ENCODE assay signal across 9 mouse cellular contexts in the genomic region with DNA sequence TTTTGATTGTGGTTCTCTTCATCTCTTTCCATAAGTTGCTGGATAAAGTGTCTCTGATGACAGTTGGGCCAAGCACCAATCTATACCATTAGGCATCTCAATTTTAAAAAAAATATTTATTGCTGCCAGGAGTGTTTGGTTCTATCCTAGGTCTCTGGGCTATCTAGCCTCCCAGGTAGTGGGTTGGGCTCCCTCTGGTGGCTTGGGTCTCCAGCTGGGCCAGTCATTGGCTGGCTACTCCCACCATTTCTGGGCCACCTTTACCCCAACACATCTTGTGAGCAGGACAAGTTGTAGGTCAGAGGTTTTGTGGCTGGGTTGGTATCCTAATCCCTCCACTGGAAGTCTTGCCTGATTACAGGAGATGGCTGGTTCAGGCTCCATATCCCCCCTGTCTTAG. TPM values are rescaled to one million over a fixed set of nuclear protein-coding genes. Genes with fewer than 3 reads are reported as not detected.
DNase-seq lines count a peak whose midpoint lies in the region; ATAC-seq and TF ChIP-seq lines count a peak whose summit lies in the region.
"Had no signal": no experiment of that assay in that cellular context is flagged by ENCODE, and none has a peak within 500 bp of the region (broad histone marks: within the 10 kb centered on the region; RNA-seq: fewer than 3 reads in every experiment).

No protein-coding gene starts in this region.

- H3K4me3 ChIP-seq in spleen, adult 2 months (ENCODE audit: extremely low read depth, insufficient read depth, insufficient read length) = no peak overlapping the region
- no peak overlapping the region for H3K4me3 ChIP-seq in limb, embryonic 14.5 days (replicated peaks; ENCODE audit: low read length)
- H3K4me3 ChIP-seq in stomach, postnatal 0 days (ENCODE audit: low read depth, low read length) = no peak overlapping the region
- H3K4me3 ChIP-seq in hindbrain, embryonic 16.5 days (ENCODE audit: low read length) = no peak overlapping the region

- H3K36me3 ChIP-seq in spleen, adult 2 months (ENCODE audit: control insufficient read depth, insufficient read depth, low read length) = no peaks in the 10 kb centered on the region
- no peaks in the 10 kb centered on the region for H3K36me3 ChIP-seq in limb, embryonic 14.5 days (ENCODE audit: control insufficient read depth, insufficient read depth, low read length)
- no peaks in the 10 kb centered on the region for H3K36me3 ChIP-seq in stomach, postnatal 0 days (ENCODE audit: control insufficient read depth, insufficient read depth, low read length)
- no peaks in the 10 kb centered on the region for H3K36me3 ChIP-seq in hindbrain, embryonic 16.5 days (ENCODE audit: control insufficient read depth, insufficient read depth, low read length)

- H3K9ac ChIP-seq in limb, embryonic 14.5 days (ENCODE audit: low read depth, low read length, severe bottlenecking) = no peak overlapping the region
- H3K9ac ChIP-seq in stomach, postnatal 0 days (ENCODE audit: low read length) = no peak overlapping the region
- no peak overlapping the region for H3K9ac ChIP-seq in hindbrain, embryonic 16.5 days (ENCODE audit: low read depth, low read length)

- peak; percentile 19; the same call in 1 of the 2 replicates for TF ChIP-seq CTCF in spleen, adult 2 months (IDR thresholded peaks at IDR 0.05; ENCODE audit: extremely low read depth, insufficient read depth, insufficient read length, insufficient replicate concordance)
- peak; percentile 51 for TF ChIP-seq CTCF in stomach, postnatal 0 days (IDR thresholded peaks at IDR 0.05; ENCODE audit: low read depth)

- peak; percentile 68 for DNase-seq in CD4-positive, CD25-positive, alpha-beta regulatory T cell, adult 2 months (ENCODE audit: low read depth, low spot score)
- DNase-seq in spleen, adult 2 months (ENCODE audit: low read depth in 1 of 2, low spot score in 2 of 2) = peak in 1 of 2 experiments; percentile 51
- DNase-seq in spleen, postnatal 14 days (ENCODE audit: low spot score in 2 of 2) = no peak
- DNase-seq in limb, embryonic 14.5 days (ENCODE audit: low spot score) = no peak
- no peak for DNase-seq in stomach, postnatal 0 days (ENCODE audit: low spot score)
- no peak for DNase-seq in layer of hippocampus, postnatal 36 days

- peak overlapping the region; percentile 83; the same call in 1 of the 2 replicates for H3K4me2 ChIP-seq in limb, embryonic 14.5 days (replicated peaks; ENCODE audit: low read depth, low read length, severe bottlenecking)
- peak overlapping the region; percentile 78; the same call in 1 of the 2 replicates for H3K4me2 ChIP-seq in stomach, postnatal 0 days (replicated peaks; ENCODE audit: low read depth)
- no peak overlapping the region for H3K4me2 ChIP-seq in hindbrain, embryonic 16.5 days (ENCODE audit: low read length)

- H3K27ac ChIP-seq in spleen, adult 2 months (ENCODE audit: insufficient read depth, low read length) = no peak overlapping the region
- H3K27ac ChIP-seq in limb, embryonic 14.5 days (replicated peaks; ENCODE audit: low read depth, low read length) = no peak overlapping the region
- H3K27ac ChIP-seq in stomach, postnatal 0 days (replicated peaks) = no peak overlapping the region
- H3K27ac ChIP-seq in hindbrain, embryonic 16.5 days (ENCODE audit: low read depth, low read length) = no peak overlapping the region
- H3K27ac ChIP-seq: macrophage had no signal

- ATAC-seq in CD4-positive, CD25-positive, alpha-beta regulatory T cell, adult 4 months = no peak
- no peak for ATAC-seq in limb, embryonic 14.5 days (ENCODE audit: low FRiP score, low read depth)
- ATAC-seq in stomach, postnatal 0 days (ENCODE audit: low FRiP score, low TSS enrichment) = no peak
- ATAC-seq in hindbrain, embryonic 16.5 days = no peak

- TF ChIP-seq POLR2A in spleen, adult 2 months (IDR thresholded peaks at IDR 0.05; ENCODE audit: low read depth, low read length) = no peak
- TF ChIP-seq POLR2A in limb, embryonic 14.5 days (IDR thresholded peaks at IDR 0.05; ENCODE audit: borderline replicate concordance, extremely low read depth, insufficient read depth, insufficient read length) = no peak

- H3K9me3 ChIP-seq in limb, embryonic 14.5 days (ENCODE audit: control insufficient read depth, low read length) = no peaks in the 10 kb centered on the region
- H3K9me3 ChIP-seq in stomach, postnatal 0 days (ENCODE audit: control insufficient read depth, low read length) = no peaks in the 10 kb centered on the region
- no peaks in the 10 kb centered on the region for H3K9me3 ChIP-seq in hindbrain, embryonic 16.5 days (ENCODE audit: control insufficient read depth, low read length)

- peaks cover 8% of the 10 kb centered on the region; the same call in 1 of the 2 replicates for H3K4me1 ChIP-seq in spleen, adult 2 months (ENCODE audit: control insufficient read depth, insufficient read depth, insufficient read length)
- peaks cover 5% of the 10 kb centered on the region; the same call in 1 of the 2 replicates for H3K4me1 ChIP-seq in limb, embryonic 14.5 days (ENCODE audit: control insufficient read depth, insufficient read depth, low read length)
- peaks cover 6% of the 10 kb centered on the region; the same call in 1 of the 2 replicates for H3K4me1 ChIP-seq in stomach, postnatal 0 days (replicated peaks; ENCODE audit: control insufficient read depth, insufficient read depth)
- peaks cover 14% of the 10 kb centered on the region for H3K4me1 ChIP-seq in hindbrain, embryonic 16.5 days (ENCODE audit: control insufficient read depth, insufficient read depth, low read depth, low read length)

- no peak for TF ChIP-seq EP300 in stomach, postnatal 0 days (optimal IDR thresholded peaks at IDR 0.05)

- no peaks in the 10 kb centered on the region for H3K27me3 ChIP-seq in spleen, adult 2 months (ENCODE audit: control insufficient read depth, insufficient read depth, low read length)
- no peaks in the 10 kb centered on the region for H3K27me3 ChIP-seq in limb, embryonic 14.5 days (ENCODE audit: control insufficient read depth, insufficient read depth, low read length)
- no peaks in the 10 kb centered on the region for H3K27me3 ChIP-seq in stomach, postnatal 0 days (ENCODE audit: control insufficient read depth, insufficient read depth, low read length)
- no peaks in the 10 kb centered on the region for H3K27me3 ChIP-seq in hindbrain, embryonic 16.5 days (replicated peaks; ENCODE audit: control insufficient read depth, insufficient read depth, low read length)

RNA-seq across cellular contexts. Expression of gene Isoc2a, which starts 1.2 kb away (rescaled TPM):
- under 1 TPM; 0.35 to 0.47 TPM for polyA plus RNA-seq in CD4-positive, CD25-positive, alpha-beta regulatory T cell, adult 4 months (2017; shearing (Covaris generic))
- 14.5 and 15.3 TPM in 2 replicates for polyA plus RNA-seq in spleen, adult 2 months (2012; rRNA removed)
- polyA plus RNA-seq in limb, embryonic 14.5 days (2012; rRNA removed) = 13.6 and 16.7 TPM in 2 replicates
- polyA plus RNA-seq in limb, embryonic 14.5 days (2014; fragmentation: Nextera tagmentation; extraction: Ambion mirVana) = 1.1 and 1.3 TPM in 2 replicates
- 0.56 and 0.67 TPM in 2 replicates for polyA plus RNA-seq in stomach, postnatal 0 days (2015; fragmentation: Nextera tagmentation; extraction: Ambion mirVana)
- 0.89 and 0.93 TPM in 2 replicates for polyA plus RNA-seq in hindbrain, embryonic 16.5 days (2015; fragmentation: Nextera tagmentation; extraction: Ambion mirVana)
- 10 to 100 TPM; 11.4 to 13.6 TPM for total RNA-seq in layer of hippocampus, postnatal 36 days (2021)

RNA-seq across cellular contexts. Expression of gene Isoc2b, which starts 8.1 kb away (rescaled TPM):
- polyA plus RNA-seq in CD4-positive, CD25-positive, alpha-beta regulatory T cell, adult 4 months (2017; shearing (Covaris generic)) = 10 to 100 TPM; 29.1 to 47.3 TPM
- 7.2 and 12.1 TPM in 2 replicates for polyA plus RNA-seq in spleen, adult 2 months (2012; rRNA removed)
- polyA plus RNA-seq in limb, embryonic 14.5 days (2012; rRNA removed) = 7.4 and 11.0 TPM in 2 replicates
- 9.7 and 9.9 TPM in 2 replicates for polyA plus RNA-seq in limb, embryonic 14.5 days (2014; fragmentation: Nextera tagmentation; extraction: Ambion mirVana)
- 17.5 and 21.7 TPM in 2 replicates for polyA plus RNA-seq in stomach, postnatal 0 days (2015; fragmentation: Nextera tagmentation; extraction: Ambion mirVana)
- 4.2 and 4.6 TPM in 2 replicates for polyA plus RNA-seq in hindbrain, embryonic 16.5 days (2015; fragmentation: Nextera tagmentation; extraction: Ambion mirVana)
- 1 to 10 TPM; 4.0 to 7.8 TPM for total RNA-seq in layer of hippocampus, postnatal 36 days (2021)

RNA-seq across cellular contexts. Expression of gene Gm36210, which starts 28.1 kb away (rescaled TPM):
- not detected for polyA plus RNA-seq in CD4-positive, CD25-positive, alpha-beta regulatory T cell, adult 4 months (2017; shearing (Covaris generic))
- polyA plus RNA-seq in spleen, adult 2 months (2012; rRNA removed) = 0.08 TPM in 1 of 2 replicates, not detected in the other
- polyA plus RNA-seq in limb, embryonic 14.5 days (2012; rRNA removed) = 0.15 and 0.22 TPM in 2 replicates
- not detected in 2 replicates for polyA plus RNA-seq in limb, embryonic 14.5 days (2014; fragmentation: Nextera tagmentation; extraction: Ambion mirVana)
- polyA plus RNA-seq in stomach, postnatal 0 days (2015; fragmentation: Nextera tagmentation; extraction: Ambion mirVana) = not detected in 2 replicates
- 0.48 and 0.52 TPM in 2 replicates for polyA plus RNA-seq in hindbrain, embryonic 16.5 days (2015; fragmentation: Nextera tagmentation; extraction: Ambion mirVana)
- under 1 TPM; 0.51 to 0.62 TPM for total RNA-seq in layer of hippocampus, postnatal 36 days (2021)
- polyA plus RNA-seq: macrophage had no signal

RNA-seq across cellular contexts. Expression of gene Shisa7, which starts 33.7 kb away (rescaled TPM):
- polyA plus RNA-seq in CD4-positive, CD25-positive, alpha-beta regulatory T cell, adult 4 months (2017; shearing (Covaris generic)) = under 1 TPM in 1 of 2 experiments, not detected in 1; 0.11 TPM
- polyA plus RNA-seq in spleen, adult 2 months (2012; rRNA removed) = 0.16 and 0.23 TPM in 2 replicates
- polyA plus RNA-seq in limb, embryonic 14.5 days (2012; rRNA removed) = 4.2 and 5.1 TPM in 2 replicates
- 0.43 and 0.54 TPM in 2 replicates for polyA plus RNA-seq in limb, embryonic 14.5 days (2014; fragmentation: Nextera tagmentation; extraction: Ambion mirVana)
- polyA plus RNA-seq in stomach, postnatal 0 days (2015; fragmentation: Nextera tagmentation; extraction: Ambion mirVana) = 0.15 and 0.16 TPM in 2 replicates
- 9.9 and 10.0 TPM in 2 replicates for polyA plus RNA-seq in hindbrain, embryonic 16.5 days (2015; fragmentation: Nextera tagmentation; extraction: Ambion mirVana)
- 100 to 1,000 TPM; 176 to 202 TPM for total RNA-seq in layer of hippocampus, postnatal 36 days (2021)
- polyA plus RNA-seq: macrophage had no signal

RNA-seq across cellular contexts. Expression of gene Zfp628, which starts 36.8 kb away (rescaled TPM):
- 1 to 10 TPM in 1 of 2 experiments, under 1 TPM in 1; 0.99 to 1.5 TPM for polyA plus RNA-seq in CD4-positive, CD25-positive, alpha-beta regulatory T cell, adult 4 months (2017; shearing (Covaris generic))
- polyA plus RNA-seq in spleen, adult 2 months (2012; rRNA removed) = 19.2 and 26.9 TPM in 2 replicates
- polyA plus RNA-seq in limb, embryonic 14.5 days (2012; rRNA removed) = 13.4 and 22.3 TPM in 2 replicates
- 4.0 and 4.6 TPM in 2 replicates for polyA plus RNA-seq in limb, embryonic 14.5 days (2014; fragmentation: Nextera tagmentation; extraction: Ambion mirVana)
- polyA plus RNA-seq in stomach, postnatal 0 days (2015; fragmentation: Nextera tagmentation; extraction: Ambion mirVana) = 1.8 and 1.9 TPM in 2 replicates
- 3.2 and 4.2 TPM in 2 replicates for polyA plus RNA-seq in hindbrain, embryonic 16.5 days (2015; fragmentation: Nextera tagmentation; extraction: Ambion mirVana)
- 10 to 100 TPM; 12.7 to 13.2 TPM for total RNA-seq in layer of hippocampus, postnatal 36 days (2021)
